ENCODE assay signal across 9 mouse cellular contexts in the genomic region with DNA sequence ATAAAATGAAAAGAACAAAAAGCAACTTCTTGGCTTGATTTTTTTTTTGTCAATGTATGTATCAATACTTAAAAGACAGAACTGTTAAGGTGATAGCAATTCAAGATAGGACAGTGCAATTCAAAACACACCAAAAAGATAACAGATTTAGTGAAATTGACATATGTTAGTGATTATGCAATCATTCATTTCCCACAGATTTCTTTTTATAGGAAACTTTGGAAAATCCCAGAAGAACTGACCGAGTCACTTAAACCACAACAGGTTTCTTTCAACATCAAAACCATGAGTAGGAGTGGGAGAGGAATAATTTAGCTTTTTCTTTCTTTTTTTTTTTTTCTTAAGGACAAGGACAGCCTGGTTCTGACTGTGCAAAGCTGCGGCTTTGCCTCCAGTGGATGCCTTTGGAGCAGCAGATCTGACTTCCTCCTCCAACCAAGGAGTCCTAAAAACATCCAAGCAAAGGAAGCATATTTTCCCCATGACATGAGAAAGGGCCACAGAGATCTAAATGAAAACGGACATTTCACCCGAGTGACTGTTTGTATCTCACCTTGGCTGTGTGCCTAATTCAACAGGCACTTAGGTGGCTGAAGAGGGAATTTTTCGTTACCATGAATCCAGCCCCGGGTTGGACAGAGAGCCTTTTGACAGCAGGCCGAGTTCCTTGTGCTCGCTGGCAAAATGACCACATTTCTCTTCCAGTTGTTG.
DNase-seq lines count a peak whose midpoint lies in the region; ATAC-seq and TF ChIP-seq lines count a peak whose summit lies in the region.
"Had no signal": no experiment of that assay in that cellular context is flagged by ENCODE, and none has a peak within 500 bp of the region (broad histone marks: within the 10 kb centered on the region; RNA-seq: fewer than 3 reads in every experiment).

No protein-coding gene starts in this region.

- no peak for TF ChIP-seq POLR2A in thymus, adult 2 months (IDR thresholded peaks at IDR 0.05; ENCODE audit: control insufficient read depth, extremely low read depth, insufficient read depth, low read length, poor library complexity)

- H3K4me3 ChIP-seq in embryonic facial prominence, embryonic 10.5 days, result no peak overlapping the region
- no peak overlapping the region for H3K4me3 ChIP-seq in heart, embryonic 14.5 days (ENCODE audit: control insufficient read depth in 1 of 2, insufficient read depth in 1 of 2, low read depth in 1 of 2, low read length in 2 of 2)
- no peak overlapping the region for H3K4me3 ChIP-seq in thymus, adult 2 months (ENCODE audit: control insufficient read depth, insufficient read depth, low read length)
- H3K4me3 ChIP-seq: embryonic facial prominence, embryonic 12.5 days had no signal

- peaks cover 7% of the 10 kb centered on the region; the same call in 1 of the 2 replicates for H3K4me1 ChIP-seq in embryonic facial prominence, embryonic 10.5 days
- H3K4me1 ChIP-seq in heart, embryonic 14.5 days (ENCODE audit: control insufficient read depth in 2 of 2, insufficient read depth in 2 of 2, low read length in 2 of 2), result 0 out of 4 replicates have a peak, but pooled peaks cover 5 to 7% of the 10 kb centered on the region in 2 experiments
- H3K4me1 ChIP-seq in thymus, adult 2 months (replicated peaks; ENCODE audit: control insufficient read depth, insufficient read depth, low read length), result no peaks in the 10 kb centered on the region

- TF ChIP-seq CTCF in thymus, adult 2 months (IDR thresholded peaks at IDR 0.05; ENCODE audit: borderline replicate concordance, control insufficient read depth, extremely low read depth, insufficient read depth, low read length, poor library complexity), result no peak

- ATAC-seq in heart, embryonic 14.5 days (ENCODE audit: insufficient number of reproducible peaks, insufficient read depth, low FRiP score, low read depth), result peak; percentile 71

- no peaks in the 10 kb centered on the region for H3K27me3 ChIP-seq in embryonic facial prominence, embryonic 10.5 days (replicated peaks; ENCODE audit: low read depth, poor library complexity, severe bottlenecking)
- no peaks in the 10 kb centered on the region for H3K27me3 ChIP-seq in heart, embryonic 14.5 days (ENCODE audit: control insufficient read depth, insufficient read depth, low read length)
- H3K27me3 ChIP-seq in thymus, adult 2 months (ENCODE audit: control insufficient read depth, insufficient read depth, low read length), result no peaks in the 10 kb centered on the region
- H3K27me3 ChIP-seq: embryonic facial prominence, embryonic 12.5 days had no signal

- peak overlapping the region; percentile 42 for H3K4me2 ChIP-seq in heart, embryonic 14.5 days (ENCODE audit: low read length)
- H3K4me2 ChIP-seq: embryonic facial prominence, embryonic 12.5 days had no signal

- no peaks in the 10 kb centered on the region for H3K9me3 ChIP-seq in embryonic facial prominence, embryonic 10.5 days
- no peaks in the 10 kb centered on the region for H3K9me3 ChIP-seq in heart, embryonic 14.5 days (ENCODE audit: control insufficient read depth, low read length)
- H3K9me3 ChIP-seq: embryonic facial prominence, embryonic 12.5 days had no signal

- H3K27ac ChIP-seq in embryonic facial prominence, embryonic 10.5 days (replicated peaks), result no peak overlapping the region
- peak overlapping the region; percentile 49 to 50 for H3K27ac ChIP-seq in heart, embryonic 14.5 days (replicated peaks in 1 of 2; ENCODE audit: control insufficient read depth in 1 of 2, insufficient read depth in 1 of 2, low read depth in 2 of 2, low read length in 2 of 2)
- H3K27ac ChIP-seq in thymus, adult 2 months (ENCODE audit: control insufficient read depth, insufficient read depth, low read length), result no peak overlapping the region
- H3K27ac ChIP-seq: embryonic facial prominence, embryonic 12.5 days had no signal

- 63% methylated on average over 8 of the region's 8 CpGs for WGBS in embryonic facial prominence, embryonic 10.5 days
- 20% methylated on average over 8 of the region's 8 CpGs for WGBS in heart, embryonic 14.5 days
- WGBS in thymus, adult 2 months, result 91% methylated on average over 8 of the region's 8 CpGs

- no peaks in the 10 kb centered on the region for H3K36me3 ChIP-seq in embryonic facial prominence, embryonic 10.5 days (replicated peaks)
- H3K36me3 ChIP-seq in heart, embryonic 14.5 days (ENCODE audit: control insufficient read depth, insufficient read depth, low read length), result no peaks in the 10 kb centered on the region
- H3K36me3 ChIP-seq in thymus, adult 2 months (ENCODE audit: control insufficient read depth, insufficient read depth, low read length), result no peaks in the 10 kb centered on the region
- H3K36me3 ChIP-seq: embryonic facial prominence, embryonic 12.5 days had no signal

- DNase-seq in layer of hippocampus, postnatal 14 days (ENCODE audit: low spot score in 2 of 2), result peak; percentile 5 to 15
- no peak for DNase-seq in layer of hippocampus, adult 11-12 months (ENCODE audit: low spot score)
- DNase-seq in embryonic facial prominence, embryonic 10.5 days (ENCODE audit: low spot score), result peak; percentile 14
- DNase-seq in lung, postnatal 36 days, result peak; percentile 54
- DNase-seq in urinary bladder, postnatal 10 days (ENCODE audit: low spot score), result no peak
- no peak for DNase-seq in thymus, adult 2 months
- DNase-seq in adrenal gland, postnatal 14 days, result no peak

- H3K9ac ChIP-seq in heart, embryonic 14.5 days (ENCODE audit: low read length), result no peak overlapping the region
- H3K9ac ChIP-seq: embryonic facial prominence, embryonic 12.5 days had no signal

Comparison
In these comparisons a context has a peak if more than half of its experiments do, and no peak if none do; other contexts are left out.
1. DNase-seq: peak in layer of hippocampus, postnatal 14 days (2 of 2), embryonic facial prominence, embryonic 10.5 days (single experiment) and lung, postnatal 36 days (single experiment); none in layer of hippocampus, adult 11-12 months (single experiment), urinary bladder, postnatal 10 days (single experiment), thymus, adult 2 months (single experiment) and adrenal gland, postnatal 14 days (single experiment).
2. H3K27ac ChIP-seq: peak in heart, embryonic 14.5 days (2 of 2); none in embryonic facial prominence, embryonic 10.5 days (single experiment) and thymus, adult 2 months (single experiment).